Mouse (Mus musculus): ENCODE results near the gene Ppp1r35. TPM values are rescaled to one million over a fixed set of nuclear protein-coding genes. Genes with fewer than 3 reads are reported as not detected.
A peak's percentile ranks its signal among the peaks of the same experiment; 100 is the strongest.
"Not testable (repeated sequence)": the region's sequence is repeated elsewhere in the genome, so short reads cannot be mapped to it uniquely, and the experiment has no call there.

Gene Ppp1r35
- polyA plus RNA-seq, 1 experiment from 2014 or later: 61.5 TPM

DNA sequence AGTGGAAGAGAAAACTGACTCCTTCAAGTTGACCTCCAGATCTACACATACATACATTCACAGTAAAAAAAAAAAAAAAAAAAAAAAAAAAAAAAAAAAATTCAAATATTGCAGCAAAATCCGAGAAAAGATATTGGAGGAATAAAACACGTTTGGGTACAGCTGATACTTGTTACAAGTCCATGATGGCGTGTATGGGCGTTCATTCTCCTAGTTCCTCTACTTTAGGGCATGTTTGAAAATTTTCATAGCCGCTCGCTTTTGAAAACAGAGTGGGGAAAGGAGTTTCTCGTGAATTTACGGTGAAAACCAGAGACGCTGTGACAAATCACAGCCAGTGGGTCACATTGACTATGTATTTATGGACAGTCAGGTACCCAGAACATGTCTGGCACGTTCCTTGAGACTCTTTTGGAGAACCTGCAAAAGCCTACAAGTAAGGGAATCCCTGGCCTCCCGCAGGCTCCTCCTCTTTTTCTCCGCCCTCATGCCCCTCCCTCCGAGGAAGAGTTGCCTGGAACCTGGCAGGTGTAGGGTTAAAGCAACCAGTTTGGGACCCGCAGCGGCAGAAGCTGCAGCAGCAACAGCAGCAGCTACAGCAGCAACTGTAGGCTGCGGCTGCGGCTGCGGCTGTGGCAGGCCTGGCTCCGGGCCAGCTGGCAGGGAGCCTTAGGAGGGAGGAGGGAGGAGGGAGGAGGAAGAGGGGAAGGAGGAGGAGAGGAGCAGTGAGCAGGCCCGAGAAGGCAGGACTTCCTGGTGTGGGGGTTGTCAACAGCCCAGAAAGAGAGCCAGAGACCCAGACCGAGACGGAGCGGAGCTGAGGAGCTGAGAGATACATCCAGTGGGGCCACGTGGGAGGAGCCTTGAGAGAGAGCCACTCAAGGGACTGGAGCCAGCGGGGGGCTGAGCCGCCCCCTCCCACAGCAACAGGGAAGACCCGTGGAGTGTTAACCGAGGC is 33.2 kb upstream of the Ppp1r35 start, which contains the start of gene Tsc22d4:
TSS of gene Tsc22d4 (plus strand) at position 517 of the 958 bp plus-strand sequence.
- Histone ChIP-seq H3K4me1 (peaks cover 37% of the 10 kb centered on the region), H3K36me3 (no peaks in the 10 kb centered on the region), H3K9ac (peak within 1 kb of the TSS; percentile 83), H3K4me3 (peak within 1 kb of the TSS; percentile 66), H3K9me3 (no peaks in the 10 kb centered on the region), H3K4me2 (replicated peaks) (peak within 1 kb of the TSS; percentile 99), H3K27me3 (replicated peaks) (no peaks in the 10 kb centered on the region), H3K27ac (peak within 1 kb of the TSS; percentile 74)
- peak; percentile 79 for ATAC-seq (ENCODE audit: low FRiP score, low read depth)
- WGBS: 6% methylated on average over 28 of the region's 28 CpGs

DNA sequence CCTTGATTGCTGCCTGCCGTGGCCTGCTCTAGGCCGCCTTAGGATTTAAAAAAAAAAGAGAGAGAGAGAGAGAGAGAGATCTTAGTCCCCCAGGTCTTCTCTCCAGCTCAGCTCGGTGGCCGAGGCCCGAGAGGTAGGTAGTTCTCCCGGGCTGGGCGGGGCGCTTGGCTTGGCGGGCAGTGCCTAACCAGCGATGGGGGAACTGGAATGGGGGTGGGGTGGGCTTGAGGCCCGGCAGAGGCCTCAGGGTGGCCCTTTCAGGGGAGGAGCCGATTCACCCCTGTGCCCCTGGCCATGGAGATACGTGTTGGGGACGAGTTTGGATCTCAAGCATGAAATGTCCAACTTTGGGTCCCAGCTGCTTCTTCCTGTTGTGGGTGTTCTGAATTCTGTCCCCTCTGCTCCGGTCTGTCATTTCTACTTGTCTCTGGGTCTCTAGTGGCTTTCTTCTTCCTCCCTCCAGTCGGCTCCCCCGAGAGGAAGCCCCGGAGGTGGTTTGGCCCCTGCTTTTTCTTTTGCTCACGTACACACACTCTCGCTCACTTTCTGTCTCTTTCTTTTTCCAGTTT is 32.3 kb upstream of the Ppp1r35 start:
- peak overlapping the region; percentile 66 for H3K4me3 ChIP-seq
- H3K27ac ChIP-seq: peak overlapping the region; percentile 74
- H3K36me3 ChIP-seq: peaks cover 6% of the 10 kb centered on the region
- ATAC-seq (ENCODE audit: low FRiP score, low read depth): peak; percentile 28; the same call in 1 of the 2 replicates
- H3K4me2 ChIP-seq (replicated peaks): peak overlapping the region; percentile 99
- peaks cover 35% of the 10 kb centered on the region for H3K4me1 ChIP-seq
- H3K9me3 ChIP-seq: no peaks in the 10 kb centered on the region
- H3K27me3 ChIP-seq (replicated peaks): no peaks in the 10 kb centered on the region
- WGBS: 1% methylated on average over 20 of the region's 20 CpGs
- H3K9ac ChIP-seq: peak overlapping the region; percentile 83

DNA sequence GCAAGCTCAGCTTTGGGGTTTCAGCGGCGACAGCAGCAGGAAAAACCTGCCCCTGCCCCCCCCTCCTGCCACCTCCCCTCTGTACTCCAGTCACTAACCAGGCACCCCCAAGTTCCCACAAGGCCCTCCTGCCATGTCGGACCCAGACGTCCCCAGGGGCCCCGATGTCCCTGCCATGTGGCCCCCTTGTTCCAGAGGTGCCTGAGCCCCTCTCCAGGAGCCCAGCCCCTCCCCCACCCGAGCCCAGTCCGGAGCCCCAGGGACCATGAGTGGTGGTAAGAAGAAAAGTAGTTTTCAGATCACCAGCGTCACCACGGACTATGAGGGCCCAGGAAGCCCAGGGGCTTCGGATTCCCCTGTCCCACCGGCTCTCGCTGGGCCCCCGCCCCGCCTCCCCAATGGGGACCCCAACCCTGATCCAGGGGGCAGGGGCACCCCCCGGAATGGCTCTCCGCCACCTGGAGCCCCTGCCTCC is 31.8 kb upstream of the Ppp1r35 start:
- ATAC-seq (ENCODE audit: low FRiP score, low read depth): no peak
- Histone ChIP-seq H3K4me2 (replicated peaks) (peak overlapping the region; percentile 99), H3K4me1 (peaks cover 30% of the 10 kb centered on the region), H3K9ac (peak overlapping the region; percentile 83), H3K9me3 (no peaks in the 10 kb centered on the region), H3K4me3 (peak overlapping the region; percentile 66), H3K36me3 (peaks cover 11% of the 10 kb centered on the region), H3K27ac (peak overlapping the region; percentile 74), H3K27me3 (replicated peaks) (no peaks in the 10 kb centered on the region)
- WGBS: 1% methylated on average over 16 of the region's 16 CpGs

DNA sequence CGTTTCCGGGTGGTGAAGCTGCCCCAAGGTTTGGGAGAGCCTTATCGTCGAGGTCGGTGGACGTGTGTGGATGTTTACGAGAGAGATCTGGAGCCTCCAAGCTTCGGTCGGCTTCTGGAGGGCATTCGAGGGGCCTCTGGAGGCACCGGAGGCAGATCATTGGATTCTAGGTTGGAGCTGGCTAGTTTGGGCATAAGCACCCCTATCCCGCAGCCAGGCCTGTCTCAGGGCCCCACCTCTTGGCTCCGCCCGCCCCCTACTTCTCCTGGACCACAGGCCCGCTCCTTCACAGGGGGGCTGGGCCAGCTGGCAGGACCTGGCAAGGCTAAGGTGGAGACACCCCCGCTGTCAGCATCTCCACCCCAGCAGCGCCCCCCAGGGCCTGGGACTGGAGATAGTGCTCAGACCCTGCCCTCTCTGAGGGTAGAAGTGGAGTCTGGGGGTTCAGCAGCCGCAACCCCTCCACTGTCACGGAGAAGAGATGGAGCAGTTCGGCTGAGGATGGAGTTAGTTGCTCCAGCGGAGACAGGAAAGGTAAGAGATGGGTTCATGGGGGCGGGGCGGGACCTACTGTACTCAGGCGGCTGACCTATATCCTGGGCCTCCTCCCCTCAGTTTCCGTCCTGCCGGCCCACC is 31.2 kb upstream of the Ppp1r35 start:
- peak overlapping the region; percentile 20; the same call in 1 of the 2 replicates for H3K27ac ChIP-seq
- H3K27me3 ChIP-seq (replicated peaks): no peaks in the 10 kb centered on the region
- ATAC-seq (ENCODE audit: low FRiP score, low read depth): no peak
- H3K9ac ChIP-seq: peak overlapping the region; percentile 83
- 6% methylated on average over 26 of the region's 26 CpGs for WGBS
- peak overlapping the region; percentile 99 for H3K4me2 ChIP-seq (replicated peaks)
- peaks cover 16% of the 10 kb centered on the region for H3K36me3 ChIP-seq
- H3K4me3 ChIP-seq: peak overlapping the region; percentile 66
- no peaks in the 10 kb centered on the region for H3K9me3 ChIP-seq
- H3K4me1 ChIP-seq: peaks cover 30% of the 10 kb centered on the region

DNA sequence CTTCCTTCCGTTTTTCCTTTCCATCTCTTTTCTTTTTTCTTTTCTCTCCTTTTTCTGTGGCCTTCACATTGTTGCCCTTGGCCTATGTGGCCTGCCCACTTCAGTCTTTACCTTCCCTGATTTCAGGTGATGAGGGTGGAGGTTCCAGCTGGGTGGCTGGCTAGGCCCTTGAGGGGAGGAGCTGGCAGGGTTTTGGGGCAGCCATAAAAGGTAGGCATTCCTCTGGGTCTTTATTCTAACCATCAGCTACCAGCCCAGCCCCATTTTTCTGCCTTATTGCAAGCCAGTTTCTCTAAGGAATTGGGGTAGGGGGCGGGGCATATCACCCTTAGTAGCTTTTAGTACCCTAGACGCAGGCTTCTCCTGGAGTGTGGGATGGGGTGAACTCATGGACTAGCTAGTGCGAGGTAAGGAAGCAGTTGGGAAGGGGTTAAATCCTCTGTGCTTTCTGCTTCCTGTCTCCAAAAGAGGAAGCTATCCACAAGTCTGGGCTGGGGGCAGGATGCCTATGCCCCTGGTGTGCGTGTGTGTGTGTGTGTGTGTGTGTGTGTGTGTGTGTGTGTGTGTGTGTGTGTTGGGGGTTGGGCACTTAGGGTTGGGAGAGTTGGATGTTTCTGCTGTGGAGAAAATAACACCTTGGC is 30.4 kb upstream of the Ppp1r35 start:
- no peak for ATAC-seq (ENCODE audit: low FRiP score, low read depth)
- WGBS: 31% methylated on average over 5 of the region's 5 CpGs
- H3K9me3 ChIP-seq: no peaks in the 10 kb centered on the region
- peak overlapping the region; percentile 99 for H3K4me2 ChIP-seq (replicated peaks)
- peak overlapping the region; percentile 66 for H3K4me3 ChIP-seq
- peaks cover 22% of the 10 kb centered on the region for H3K36me3 ChIP-seq
- peaks cover 30% of the 10 kb centered on the region for H3K4me1 ChIP-seq
- H3K9ac ChIP-seq: peak overlapping the region; percentile 83
- H3K27me3 ChIP-seq (replicated peaks): no peaks in the 10 kb centered on the region
- H3K27ac ChIP-seq: no peak overlapping the region

DNA sequence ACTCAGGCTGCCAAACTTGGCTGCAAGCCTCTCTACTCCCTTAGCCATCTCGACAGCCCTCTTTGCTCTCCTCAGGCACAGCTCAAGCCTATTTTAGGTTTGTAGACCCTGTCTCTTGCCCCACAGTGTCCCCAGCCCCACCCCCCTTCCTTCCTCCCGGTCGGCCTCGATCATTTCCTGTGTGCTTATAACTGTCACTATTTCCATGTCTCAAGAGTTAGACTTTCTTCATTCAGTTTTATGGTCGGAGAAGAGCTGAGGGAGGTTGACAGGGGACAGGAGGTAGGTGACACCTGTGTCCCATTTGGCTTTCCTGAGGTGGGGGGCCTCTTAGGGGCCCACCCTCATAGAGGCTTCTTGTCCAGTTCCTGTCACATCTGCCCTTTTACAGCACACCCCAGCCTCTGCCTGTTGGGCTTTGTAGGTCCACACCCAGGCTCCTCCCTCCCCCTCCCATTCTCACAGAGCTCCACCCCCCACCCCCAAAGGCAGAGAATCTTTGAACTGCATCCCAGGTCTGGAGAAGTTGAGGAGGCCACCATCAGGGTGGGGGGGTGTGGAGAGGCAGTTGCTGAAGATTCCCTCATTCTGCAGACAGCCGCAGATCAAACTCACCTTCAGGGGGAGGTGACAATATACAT is 29.3 kb upstream of the Ppp1r35 start:
- ATAC-seq (ENCODE audit: low FRiP score, low read depth): no peak
- peaks cover 30% of the 10 kb centered on the region for H3K4me1 ChIP-seq
- H3K36me3 ChIP-seq: peaks cover 33% of the 10 kb centered on the region
- H3K27me3 ChIP-seq (replicated peaks): no peaks in the 10 kb centered on the region
- no peak overlapping the region for H3K9ac ChIP-seq
- no peak overlapping the region for H3K27ac ChIP-seq
- H3K4me3 ChIP-seq: no peak overlapping the region
- H3K4me2 ChIP-seq (replicated peaks): peak overlapping the region; percentile 99
- 57% methylated on average over 6 of the region's 6 CpGs for WGBS
- no peaks in the 10 kb centered on the region for H3K9me3 ChIP-seq

DNA sequence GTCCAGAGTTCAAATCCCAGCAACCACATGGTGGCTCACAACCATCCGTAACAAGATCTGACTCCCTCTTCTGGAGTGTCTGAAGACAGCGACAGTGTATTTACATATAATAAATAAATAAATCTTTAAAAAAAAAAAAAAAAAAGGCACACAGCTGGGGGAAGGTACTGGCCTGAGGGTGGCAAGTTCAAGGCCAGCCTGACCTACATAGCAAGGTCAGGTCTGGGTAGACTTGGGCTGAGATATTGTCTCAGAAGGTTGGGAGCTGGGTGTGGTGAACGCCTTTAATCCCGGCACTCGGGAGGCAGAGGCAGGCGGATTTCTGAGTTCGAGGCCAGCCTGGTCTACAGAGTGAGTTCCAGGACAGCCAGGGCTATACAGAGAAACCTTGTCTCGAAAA is 28.4 kb upstream of the Ppp1r35 start:
- H3K27me3 ChIP-seq (replicated peaks); H3K27ac ChIP-seq; H3K4me2 ChIP-seq (replicated peaks); H3K9ac ChIP-seq; H3K4me3 ChIP-seq; ATAC-seq (ENCODE audit: low FRiP score, low read depth); H3K9me3 ChIP-seq: not testable (repeated sequence)
- 95% methylated on average over 6 of the region's 8 CpGs for WGBS
- peaks cover 35% of the 10 kb centered on the region for H3K36me3 ChIP-seq
- H3K4me1 ChIP-seq: peaks cover 30% of the 10 kb centered on the region

DNA sequence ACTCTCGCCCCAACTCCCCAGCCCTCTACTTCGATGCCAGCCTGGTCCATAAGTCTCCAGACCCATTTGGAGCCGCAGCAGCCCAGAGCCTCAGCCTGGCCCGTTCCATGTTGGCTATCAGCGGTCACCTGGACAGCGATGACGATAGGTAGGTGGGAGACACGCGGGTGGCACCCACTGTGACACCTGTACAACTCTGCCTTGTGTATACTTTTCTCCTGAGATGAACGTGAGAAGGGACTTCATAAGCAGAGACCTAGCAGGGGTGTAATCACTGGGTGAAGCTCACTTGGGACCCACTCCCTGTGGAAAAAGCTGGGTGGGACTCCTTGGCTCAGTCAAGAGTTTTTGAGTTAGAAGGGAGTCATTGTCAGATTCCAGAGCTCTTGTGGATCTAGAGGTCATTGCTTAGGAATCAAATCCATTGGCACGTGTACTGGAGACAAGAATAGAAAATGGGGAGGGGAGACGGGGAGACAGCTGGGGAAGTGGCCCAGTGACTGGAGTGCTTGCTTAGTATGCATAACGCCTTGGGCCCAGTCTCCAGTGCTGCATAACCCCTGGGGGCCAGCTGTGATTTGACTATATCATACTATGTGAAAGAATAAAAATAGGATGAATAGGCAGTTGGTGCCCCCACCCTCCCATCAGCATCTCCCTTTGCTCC is 27.3 kb upstream of the Ppp1r35 start:
- no peak for ATAC-seq (ENCODE audit: low FRiP score, low read depth)
- peaks cover 26% of the 10 kb centered on the region for H3K4me1 ChIP-seq
- H3K9me3 ChIP-seq: no peaks in the 10 kb centered on the region
- H3K27me3 ChIP-seq (replicated peaks): no peaks in the 10 kb centered on the region
- no peak overlapping the region for H3K9ac ChIP-seq
- H3K4me3 ChIP-seq: no peak overlapping the region
- H3K27ac ChIP-seq: no peak overlapping the region
- H3K36me3 ChIP-seq: peaks cover 44% of the 10 kb centered on the region
- H3K4me2 ChIP-seq (replicated peaks): no peak overlapping the region
- WGBS: 94% methylated on average over 13 of the region's 13 CpGs

DNA sequence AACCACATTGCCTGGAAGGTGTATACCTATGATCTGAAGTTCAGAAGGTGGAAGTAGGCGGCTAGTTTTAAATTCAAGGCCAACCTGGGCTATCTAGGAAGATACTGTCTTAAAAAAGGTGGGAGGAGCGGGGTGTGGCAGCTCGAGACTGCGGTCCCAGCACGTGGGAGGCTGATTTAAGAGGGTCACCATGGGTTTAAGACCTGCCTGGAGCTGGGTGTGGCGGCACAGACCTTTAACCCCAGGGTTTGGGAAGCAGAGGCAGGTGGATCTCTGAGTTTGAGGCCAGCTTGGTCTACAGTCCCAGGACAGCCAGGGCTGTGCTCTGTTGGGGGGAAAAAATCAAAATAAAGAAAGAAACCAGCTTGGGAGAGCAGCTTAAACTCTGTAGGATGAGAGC is 26.7 kb upstream of the Ppp1r35 start:
- Histone ChIP-seq H3K4me3 (no peak overlapping the region), H3K9me3 (no peaks in the 10 kb centered on the region), H3K4me1 (peaks cover 23% of the 10 kb centered on the region), H3K4me2 (replicated peaks) (no peak overlapping the region), H3K9ac (no peak overlapping the region), H3K36me3 (peaks cover 48% of the 10 kb centered on the region), H3K27ac (no peak overlapping the region), H3K27me3 (replicated peaks) (no peaks in the 10 kb centered on the region)
- no peak for ATAC-seq (ENCODE audit: low FRiP score, low read depth)
- WGBS: 90% methylated on average over 6 of the region's 6 CpGs

DNA sequence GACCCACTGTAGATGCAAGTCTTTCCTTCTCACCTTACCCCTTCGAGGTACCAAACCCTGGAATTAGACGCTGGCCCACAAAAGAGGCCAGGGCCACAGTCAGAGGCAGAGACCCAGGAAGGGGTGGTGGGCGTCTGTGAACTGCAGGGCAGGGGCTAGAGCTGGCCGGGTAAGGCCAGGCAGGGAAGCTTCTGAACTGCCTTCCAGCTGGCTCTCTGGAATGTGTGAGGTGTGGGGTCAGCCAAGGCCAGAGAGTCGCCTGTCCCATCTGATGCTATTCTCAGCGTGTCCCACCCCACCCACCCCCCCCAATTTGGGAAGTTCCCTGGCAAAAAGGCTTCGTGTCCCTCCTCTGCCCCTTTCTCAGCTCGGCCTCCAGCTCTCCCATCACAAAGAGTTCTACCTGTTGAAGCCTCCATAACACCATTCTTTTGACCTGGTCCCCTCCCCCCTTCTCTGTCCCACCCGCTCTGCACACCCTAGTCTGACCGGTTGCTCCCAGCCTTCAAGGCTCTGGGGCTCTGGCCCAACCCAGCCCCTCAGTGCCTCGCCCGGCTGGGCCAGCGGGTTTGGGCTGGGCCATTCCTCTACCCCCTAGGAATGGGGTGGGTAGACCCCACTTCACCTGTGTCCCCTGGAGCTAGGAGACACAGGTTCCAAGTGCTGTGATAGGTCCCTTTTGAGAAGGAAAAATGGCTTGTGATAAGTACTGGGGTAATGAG is 25.4 kb upstream of the Ppp1r35 start:
- no peak for ATAC-seq (ENCODE audit: low FRiP score, low read depth)
- Histone ChIP-seq H3K27me3 (replicated peaks) (no peaks in the 10 kb centered on the region), H3K27ac (no peak overlapping the region), H3K9ac (no peak overlapping the region), H3K4me2 (replicated peaks) (no peak overlapping the region), H3K9me3 (no peaks in the 10 kb centered on the region), H3K4me1 (peaks cover 12% of the 10 kb centered on the region), H3K4me3 (no peak overlapping the region), H3K36me3 (peaks cover 53% of the 10 kb centered on the region)
- WGBS: 89% methylated on average over 13 of the region's 13 CpGs
